Comparison of ENCODE assay signal across 8 mouse cellular contexts in the genomic region with DNA sequence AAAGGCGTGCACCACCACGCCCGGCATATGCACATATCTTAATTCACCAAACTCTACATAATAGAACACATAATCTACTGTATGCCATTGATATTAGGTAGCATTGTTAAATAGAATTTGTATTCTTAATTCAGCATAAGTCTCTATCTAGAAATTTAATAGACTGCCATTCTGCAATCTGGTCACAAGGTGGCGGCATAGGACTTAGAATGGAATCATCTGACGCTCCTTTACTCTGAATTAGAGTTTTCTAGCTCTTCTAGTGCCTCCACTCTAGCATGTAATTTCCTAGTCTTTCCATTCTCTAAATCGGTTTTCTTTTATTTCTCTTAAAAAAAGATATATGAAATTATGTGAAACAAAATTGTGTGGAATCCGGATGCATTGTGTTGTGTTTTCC. TPM values are rescaled to one million over a fixed set of nuclear protein-coding genes. Genes with fewer than 3 reads are reported as not detected.
A peak's percentile ranks its signal among the peaks of the same experiment; 100 is the strongest.
DNase-seq lines count a peak whose midpoint lies in the region; ATAC-seq and TF ChIP-seq lines count a peak whose summit lies in the region.
"Had no signal": no experiment of that assay in that cellular context is flagged by ENCODE, and none has a peak within 500 bp of the region (broad histone marks: within the 10 kb centered on the region; RNA-seq: fewer than 3 reads in every experiment).

No protein-coding gene starts in this region.

- 0 out of 2 replicates have a peak, but pooled peaks have one; percentile 31 for TF ChIP-seq EP300 in lung, postnatal 0 days (IDR thresholded peaks at IDR 0.05)

- peak; percentile 49; the same call in 1 of the 2 replicates for ATAC-seq in lung, postnatal 0 days

- TF ChIP-seq CTCF in bone marrow, adult 2 months (IDR thresholded peaks at IDR 0.05; ENCODE audit: control insufficient read depth, insufficient read depth, low read length): peak; percentile 14; the same call in 1 of the 2 replicates
- TF ChIP-seq CTCF in lung, postnatal 0 days (IDR thresholded peaks at IDR 0.05): peak; percentile 86
- peak; percentile 17; the same call in 1 of the 2 replicates for TF ChIP-seq CTCF in spleen, adult 2 months (IDR thresholded peaks at IDR 0.05; ENCODE audit: extremely low read depth, insufficient read depth, insufficient read length, insufficient replicate concordance)

- 1% methylated on average over 7 of the region's 7 CpGs for WGBS in bone marrow, adult 2 months
- WGBS in lung, postnatal 0 days: 1% methylated on average over 7 of the region's 7 CpGs
- WGBS in spleen, adult 2 months: under 1% methylated on average over 7 of the region's 7 CpGs

- no peaks in the 10 kb centered on the region for H3K36me3 ChIP-seq in lung, postnatal 0 days (ENCODE audit: insufficient read depth, low read length)
- no peaks in the 10 kb centered on the region for H3K36me3 ChIP-seq in spleen, adult 2 months (ENCODE audit: control insufficient read depth, insufficient read depth, low read length)
- H3K36me3 ChIP-seq: heart, embryonic 13.5 days had no signal

- H3K9me3 ChIP-seq in lung, postnatal 0 days (ENCODE audit: low read length): no peaks in the 10 kb centered on the region
- H3K9me3 ChIP-seq: heart, embryonic 13.5 days had no signal

- TF ChIP-seq POLR2A in bone marrow, adult 2 months (IDR thresholded peaks at IDR 0.05; ENCODE audit: borderline replicate concordance, control insufficient read depth, low read depth, low read length): no peak
- TF ChIP-seq POLR2A in spleen, adult 2 months (IDR thresholded peaks at IDR 0.05; ENCODE audit: low read depth, low read length): no peak

- DNase-seq in layer of hippocampus, postnatal 10 days (ENCODE audit: low spot score in 2 of 2): peak; percentile 70
- no peak for DNase-seq in layer of hippocampus, adult 8-10 months (ENCODE audit: low spot score in 2 of 2)
- DNase-seq in MEL-GATA-1-ER (ENCODE audit: extremely low read depth, low read depth): peak; percentile 60
- DNase-seq in forelimb bud, embryonic 11.5 days (ENCODE audit: low read depth, low spot score): peak; percentile 61
- peak; percentile 91 for DNase-seq in lung, postnatal 0 days (ENCODE audit: low spot score)
- DNase-seq in spleen, adult 2 months (ENCODE audit: low read depth in 1 of 2, low spot score in 2 of 2): peak; percentile 30 to 55

- H3K27ac ChIP-seq in bone marrow, adult 2 months (ENCODE audit: control insufficient read depth, insufficient read depth, low read depth, low read length, poor library complexity): no peak overlapping the region
- no peak overlapping the region for H3K27ac ChIP-seq in lung, postnatal 0 days (ENCODE audit: low read length)
- H3K27ac ChIP-seq in spleen, adult 2 months (ENCODE audit: insufficient read depth, low read length): no peak overlapping the region
- H3K27ac ChIP-seq: heart, embryonic 13.5 days had no signal

- no peak overlapping the region for H3K9ac ChIP-seq in lung, postnatal 0 days (replicated peaks; ENCODE audit: low read depth)
- H3K9ac ChIP-seq: heart, embryonic 13.5 days had no signal

- no peaks in the 10 kb centered on the region for H3K4me1 ChIP-seq in bone marrow, adult 2 months (ENCODE audit: control insufficient read depth, insufficient read depth, low read length)
- no peaks in the 10 kb centered on the region for H3K4me1 ChIP-seq in lung, postnatal 0 days (ENCODE audit: insufficient read depth, low read depth, low read length)
- no peaks in the 10 kb centered on the region for H3K4me1 ChIP-seq in spleen, adult 2 months (ENCODE audit: control insufficient read depth, insufficient read depth, insufficient read length)
- H3K4me1 ChIP-seq: heart, embryonic 13.5 days had no signal

- H3K27me3 ChIP-seq in lung, postnatal 0 days (replicated peaks; ENCODE audit: insufficient read depth, low read length): 0 out of 2 replicates have a peak, but pooled peaks cover 4% of the 10 kb centered on the region
- H3K27me3 ChIP-seq in spleen, adult 2 months (ENCODE audit: control insufficient read depth, insufficient read depth, low read length): no peaks in the 10 kb centered on the region

- H3K4me2 ChIP-seq in lung, postnatal 0 days (replicated peaks; ENCODE audit: low read depth, low read length): no peak overlapping the region
- H3K4me2 ChIP-seq: heart, embryonic 13.5 days had no signal

- H3K4me3 ChIP-seq in bone marrow, adult 2 months (replicated peaks; ENCODE audit: control insufficient read depth, low read depth, low read length): no peak overlapping the region
- H3K4me3 ChIP-seq in lung, postnatal 0 days (ENCODE audit: low read depth, low read length): no peak overlapping the region
- no peak overlapping the region for H3K4me3 ChIP-seq in spleen, adult 2 months (ENCODE audit: extremely low read depth, insufficient read depth, insufficient read length)
- H3K4me3 ChIP-seq: heart, embryonic 13.5 days had no signal

RNA-seq across cellular contexts. Expression of gene Abhd8, which starts 22.1 kb away (rescaled TPM):
- total RNA-seq in layer of hippocampus, postnatal 10 days (2021): 100 to 1,000 TPM; 145 to 159 TPM
- 100 to 1,000 TPM; 200 to 255 (median 229) TPM for total RNA-seq in layer of hippocampus, adult 8-10 months (2022)
- 3.9 and 9.1 TPM in 2 replicates for polyA plus RNA-seq in bone marrow, adult 2 months (2011; ENCODE audit: insufficient read depth, insufficient read length, low replicate concordance, missing spikeins)
- polyA plus RNA-seq in lung, postnatal 0 days (2015; fragmentation: Nextera tagmentation; extraction: Ambion mirVana): 23.8 and 27.6 TPM in 2 replicates
- polyA plus RNA-seq in spleen, adult 2 months (2012; rRNA removed): 55.1 and 75.0 TPM in 2 replicates

RNA-seq across cellular contexts. Expression of gene Mrpl34, which starts 23.4 kb away (rescaled TPM):
- 10 to 100 TPM; 59.5 to 69.2 TPM for total RNA-seq in layer of hippocampus, postnatal 10 days (2021)
- total RNA-seq in layer of hippocampus, adult 8-10 months (2022): 10 to 100 TPM; 38.6 to 47.2 (median 46.2) TPM
- polyA plus RNA-seq in bone marrow, adult 2 months (2011; ENCODE audit: insufficient read depth, insufficient read length, low replicate concordance, missing spikeins): 24.3 and 42.9 TPM in 2 replicates
- polyA plus RNA-seq in lung, postnatal 0 days (2015; fragmentation: Nextera tagmentation; extraction: Ambion mirVana): 137 and 146 TPM in 2 replicates
- polyA plus RNA-seq in spleen, adult 2 months (2012; rRNA removed): 46.4 and 69.8 TPM in 2 replicates

RNA-seq across cellular contexts. Expression of gene Dda1, which starts 27.6 kb away (rescaled TPM):
- total RNA-seq in layer of hippocampus, postnatal 10 days (2021): 100 to 1,000 TPM; 128 to 130 TPM
- 10 to 100 TPM; 74.9 to 82.2 (median 79.0) TPM for total RNA-seq in layer of hippocampus, adult 8-10 months (2022)
- polyA plus RNA-seq in bone marrow, adult 2 months (2011; ENCODE audit: insufficient read depth, insufficient read length, low replicate concordance, missing spikeins): 17.1 and 18.8 TPM in 2 replicates
- 73.7 and 78.6 TPM in 2 replicates for polyA plus RNA-seq in lung, postnatal 0 days (2015; fragmentation: Nextera tagmentation; extraction: Ambion mirVana)
- 67.8 and 83.4 TPM in 2 replicates for polyA plus RNA-seq in spleen, adult 2 months (2012; rRNA removed)

RNA-seq across cellular contexts. Expression of gene Ankle1, which starts 35.6 kb away (rescaled TPM):
- 1 to 10 TPM; 2.2 to 2.7 TPM for total RNA-seq in layer of hippocampus, postnatal 10 days (2021)
- under 1 TPM; 0.18 to 0.72 (median 0.27) TPM for total RNA-seq in layer of hippocampus, adult 8-10 months (2022)
- 54.2 and 97.5 TPM in 2 replicates for polyA plus RNA-seq in bone marrow, adult 2 months (2011; ENCODE audit: insufficient read depth, insufficient read length, low replicate concordance, missing spikeins)
- 0.72 and 1.5 TPM in 2 replicates for polyA plus RNA-seq in lung, postnatal 0 days (2015; fragmentation: Nextera tagmentation; extraction: Ambion mirVana)
- 15.0 and 19.4 TPM in 2 replicates for polyA plus RNA-seq in spleen, adult 2 months (2012; rRNA removed)

RNA-seq across cellular contexts. Expression of gene Ano8, which starts 44.4 kb away (rescaled TPM):
- total RNA-seq in layer of hippocampus, postnatal 10 days (2021): 10 to 100 TPM; 64.3 to 71.5 TPM
- total RNA-seq in layer of hippocampus, adult 8-10 months (2022): 10 to 100 TPM; 48.4 to 55.9 (median 51.6) TPM
- polyA plus RNA-seq in bone marrow, adult 2 months (2011; ENCODE audit: insufficient read depth, insufficient read length, low replicate concordance, missing spikeins): 2.9 and 6.3 TPM in 2 replicates
- polyA plus RNA-seq in lung, postnatal 0 days (2015; fragmentation: Nextera tagmentation; extraction: Ambion mirVana): 1.1 and 1.2 TPM in 2 replicates
- 15.1 and 20.2 TPM in 2 replicates for polyA plus RNA-seq in spleen, adult 2 months (2012; rRNA removed)

Comparison
In these comparisons a context has a peak if more than half of its experiments do, and no peak if none do; other contexts are left out.
1. DNase-seq: peak in layer of hippocampus, postnatal 10 days (2 of 2), MEL-GATA-1-ER (single experiment), forelimb bud, embryonic 11.5 days (single experiment), lung, postnatal 0 days (single experiment) and spleen, adult 2 months (2 of 2); none in layer of hippocampus, adult 8-10 months (0 of 2).
2. CTCF ChIP-seq: peak in every context shown above with its lines; median percentile 86 in lung, postnatal 0 days; 17 in spleen, adult 2 months; 14 in bone marrow, adult 2 months.